Mouse (Mus musculus) liver, embryonic 13.5 days (tissue): ENCODE data around the gene Ppp4r3b. TPM values are rescaled to one million over a fixed set of nuclear protein-coding genes. Genes with fewer than 3 reads are reported as not detected.

ENCODE experiments used
- polyA plus RNA-seq: library from polyadenylated mRNA; unstranded; fragments of >200 nt; fragmentation: Nextera tagmentation; extraction: Ambion mirVana; gene quantifications from 2 replicates; pipeline ENCODE4 v1.2.1, GENCODE M21; 2015

Gene Ppp4r3b
- polyA plus RNA-seq, 1 experiment from 2014 or later, result 48.7 TPM

Other genes starting within 250 kb of the Ppp4r3b start
- 38.4 and 47.5 TPM in 2 replicates for gene Pnpt1, start 42.1 kb upstream of the Ppp4r3b start, polyA plus RNA-seq
- gene Cfap36, start 74.5 kb downstream of the Ppp4r3b start, polyA plus RNA-seq, result 18.9 and 20.8 TPM in 2 replicates
- 5.0 and 5.2 TPM in 2 replicates for gene Ccdc88a, start 200.8 kb downstream of the Ppp4r3b start, polyA plus RNA-seq